Mouse (Mus musculus): Measurements from ENCODE around the gene Cisd1. TPM values are rescaled to one million over a fixed set of nuclear protein-coding genes. Genes with fewer than 3 reads are reported as not detected.

Gene Cisd1
- total and polyA plus RNA-seq, 2 experiments from 2014 or later, result 128 to 346 TPM

DNA sequence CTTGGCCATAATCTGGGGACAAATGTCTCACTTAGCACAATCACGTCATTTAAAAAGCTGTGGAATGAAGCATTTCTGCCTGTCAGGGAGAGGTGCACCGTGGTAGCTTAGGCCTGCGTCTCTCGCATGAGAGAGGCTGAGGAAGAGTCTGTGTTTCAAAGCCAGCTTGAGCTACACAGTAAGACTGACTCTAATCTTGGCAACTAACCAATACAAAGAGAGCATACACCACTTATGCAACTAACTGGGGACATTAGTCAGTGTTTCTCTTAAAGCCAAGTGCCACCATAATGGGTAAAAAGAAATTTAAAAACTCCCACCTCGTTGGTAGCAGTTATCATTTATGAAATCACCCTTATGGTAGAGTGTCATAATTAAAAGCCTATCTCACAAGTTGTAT is 15.9 kb downstream of the Cisd1 start:
- ATAC-seq (no peak), DNase-seq (no peak)
- H3K9me3 ChIP-seq (ENCODE audit: low read length), result no peaks in the 10 kb centered on the region
- TF ChIP-seq CTCF (IDR thresholded peaks at IDR 0.05; ENCODE audit: low read depth), result no peak
- no peak overlapping the region for H3K4me3 ChIP-seq (ENCODE audit: low read depth, low read length)
- H3K27ac ChIP-seq (ENCODE audit: low read depth, low read length), result no peak overlapping the region
- H3K27me3 ChIP-seq (ENCODE audit: insufficient read depth, low read length), result no peaks in the 10 kb centered on the region
- 86% methylated on average over 5 of the region's 5 CpGs for WGBS
- peaks cover 24% of the 10 kb centered on the region for H3K36me3 ChIP-seq (ENCODE audit: insufficient read depth)
- no peak overlapping the region for H3K4me2 ChIP-seq (ENCODE audit: low read depth)
- no peak overlapping the region for H3K9ac ChIP-seq
- H3K4me1 ChIP-seq (ENCODE audit: insufficient read depth), result no peaks in the 10 kb centered on the region

DNA sequence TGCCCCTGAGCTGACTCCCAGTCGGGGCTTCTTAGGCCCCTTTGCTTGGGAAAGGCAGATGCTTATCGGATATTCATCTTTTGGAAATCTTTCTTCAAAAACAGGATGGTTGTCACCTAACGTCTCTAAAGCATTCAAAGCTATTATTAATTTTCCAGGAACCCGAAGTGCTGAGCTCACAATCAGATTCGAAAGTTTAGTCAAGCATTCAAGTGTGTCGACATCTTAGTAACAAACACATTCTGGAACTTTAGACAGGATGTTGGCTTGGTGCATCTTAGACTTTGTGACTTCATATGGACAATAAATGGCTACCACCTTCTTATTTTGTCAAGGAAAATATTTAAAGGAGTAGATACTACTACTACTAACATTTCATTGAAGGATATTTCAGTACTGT is 16.4 kb downstream of the Cisd1 start:
- TF ChIP-seq CTCF (IDR thresholded peaks at IDR 0.05; ENCODE audit: low read depth), result no peak
- Histone ChIP-seq H3K9me3 (ENCODE audit: low read length) (no peaks in the 10 kb centered on the region), H3K27ac (ENCODE audit: low read depth, low read length) (no peak overlapping the region), H3K4me2 (ENCODE audit: low read depth) (no peak overlapping the region), H3K27me3 (ENCODE audit: insufficient read depth, low read length) (no peaks in the 10 kb centered on the region), H3K9ac (no peak overlapping the region), H3K4me3 (ENCODE audit: low read depth, low read length) (no peak overlapping the region), H3K4me1 (ENCODE audit: insufficient read depth) (no peaks in the 10 kb centered on the region), H3K36me3 (ENCODE audit: insufficient read depth) (peaks cover 19% of the 10 kb centered on the region)
- ATAC-seq (no peak), DNase-seq (no peak)
- WGBS, result 86% methylated on average over 6 of the region's 6 CpGs

DNA sequence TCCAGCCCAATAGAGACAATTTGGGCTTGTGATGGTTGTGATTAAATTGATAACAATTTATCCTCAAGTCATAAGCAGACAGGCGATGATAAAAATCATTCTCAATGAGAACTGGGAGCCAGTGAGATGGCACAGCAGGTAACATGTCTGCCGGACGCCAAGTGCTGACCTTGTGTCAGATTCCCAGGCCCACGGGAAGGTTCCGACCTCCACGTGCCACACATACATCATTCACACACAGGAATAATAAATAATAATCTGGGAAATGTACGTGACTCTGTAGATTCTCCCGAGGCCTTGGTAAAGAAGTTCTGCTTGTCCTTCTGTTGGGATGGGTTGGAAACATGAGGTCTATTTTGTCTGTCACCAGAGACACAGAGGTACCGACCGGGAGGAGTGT is 17.4 kb downstream of the Cisd1 start:
- no peak overlapping the region for H3K9ac ChIP-seq
- H3K27ac ChIP-seq (ENCODE audit: low read depth, low read length), result no peak overlapping the region
- H3K4me1 ChIP-seq (ENCODE audit: insufficient read depth), result no peaks in the 10 kb centered on the region
- no peak overlapping the region for H3K4me3 ChIP-seq (ENCODE audit: low read depth, low read length)
- 89% methylated on average over 10 of the region's 10 CpGs for WGBS
- no peak for ATAC-seq
- no peak for DNase-seq
- H3K36me3 ChIP-seq (ENCODE audit: insufficient read depth), result peaks cover 17% of the 10 kb centered on the region
- no peak overlapping the region for H3K4me2 ChIP-seq (ENCODE audit: low read depth)
- H3K27me3 ChIP-seq (ENCODE audit: insufficient read depth, low read length), result no peaks in the 10 kb centered on the region
- TF ChIP-seq CTCF (IDR thresholded peaks at IDR 0.05; ENCODE audit: low read depth), result no peak
- no peaks in the 10 kb centered on the region for H3K9me3 ChIP-seq (ENCODE audit: low read length)

DNA sequence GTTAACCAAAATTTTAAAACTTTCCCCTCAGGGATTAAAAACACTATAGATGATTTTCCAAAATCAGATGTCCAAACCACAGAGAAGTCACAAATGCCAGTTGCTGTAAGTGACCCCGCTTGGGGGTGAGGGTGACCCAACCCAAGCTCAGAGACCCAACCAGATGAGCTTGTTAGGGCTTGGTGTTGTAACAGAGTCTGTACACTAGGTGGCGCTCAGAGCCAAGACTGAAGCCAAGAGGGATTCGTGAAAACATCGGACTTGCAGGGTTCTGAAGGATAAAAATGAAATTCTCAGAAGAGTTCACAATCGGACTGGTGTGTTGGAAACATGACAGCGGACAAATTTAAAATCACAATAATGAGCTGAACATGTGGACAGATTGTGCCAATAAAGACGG is 18.0 kb downstream of the Cisd1 start:
- Histone ChIP-seq H3K27ac (ENCODE audit: low read depth, low read length) (no peak overlapping the region), H3K4me2 (ENCODE audit: low read depth) (no peak overlapping the region), H3K4me1 (ENCODE audit: insufficient read depth) (no peaks in the 10 kb centered on the region), H3K4me3 (ENCODE audit: low read depth, low read length) (no peak overlapping the region), H3K9ac (no peak overlapping the region), H3K9me3 (ENCODE audit: low read length) (no peaks in the 10 kb centered on the region), H3K27me3 (ENCODE audit: insufficient read depth, low read length) (no peaks in the 10 kb centered on the region), H3K36me3 (ENCODE audit: insufficient read depth) (peaks cover 17% of the 10 kb centered on the region)
- DNase-seq (peak; percentile 86), ATAC-seq (peak; percentile 69)
- 16% methylated on average over 7 of the region's 7 CpGs for WGBS
- peak; percentile 94 for TF ChIP-seq CTCF (IDR thresholded peaks at IDR 0.05; ENCODE audit: low read depth)

DNA sequence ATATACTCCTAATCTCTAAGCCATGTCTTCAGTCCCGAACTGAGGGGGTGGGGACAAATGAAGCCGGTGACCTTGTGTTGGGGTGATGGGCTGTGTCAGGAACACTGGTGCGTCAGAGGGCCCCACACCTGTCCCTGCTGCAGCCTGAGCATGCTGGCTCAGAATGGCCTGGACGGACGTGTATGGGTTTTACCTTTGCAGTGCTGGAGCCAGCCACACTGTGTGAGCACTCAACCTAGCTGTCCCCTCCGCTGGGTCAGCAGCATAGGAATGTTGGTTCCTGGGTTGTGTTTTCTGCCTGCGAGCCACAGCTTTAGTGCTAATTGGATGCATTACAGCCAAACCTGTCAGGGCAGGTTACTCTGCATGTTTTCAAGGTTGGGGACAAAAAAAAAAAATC is 18.6 kb downstream of the Cisd1 start:
- Histone ChIP-seq H3K9me3 (ENCODE audit: low read length) (no peaks in the 10 kb centered on the region), H3K4me2 (ENCODE audit: low read depth) (no peak overlapping the region), H3K4me1 (ENCODE audit: insufficient read depth) (no peaks in the 10 kb centered on the region), H3K4me3 (ENCODE audit: low read depth, low read length) (no peak overlapping the region), H3K27me3 (ENCODE audit: insufficient read depth, low read length) (no peaks in the 10 kb centered on the region), H3K36me3 (ENCODE audit: insufficient read depth) (peaks cover 17% of the 10 kb centered on the region), H3K27ac (ENCODE audit: low read depth, low read length) (no peak overlapping the region), H3K9ac (no peak overlapping the region)
- no peak for DNase-seq
- 82% methylated on average over 7 of the region's 7 CpGs for WGBS
- no peak for TF ChIP-seq CTCF (IDR thresholded peaks at IDR 0.05; ENCODE audit: low read depth)
- ATAC-seq, result no peak

DNA sequence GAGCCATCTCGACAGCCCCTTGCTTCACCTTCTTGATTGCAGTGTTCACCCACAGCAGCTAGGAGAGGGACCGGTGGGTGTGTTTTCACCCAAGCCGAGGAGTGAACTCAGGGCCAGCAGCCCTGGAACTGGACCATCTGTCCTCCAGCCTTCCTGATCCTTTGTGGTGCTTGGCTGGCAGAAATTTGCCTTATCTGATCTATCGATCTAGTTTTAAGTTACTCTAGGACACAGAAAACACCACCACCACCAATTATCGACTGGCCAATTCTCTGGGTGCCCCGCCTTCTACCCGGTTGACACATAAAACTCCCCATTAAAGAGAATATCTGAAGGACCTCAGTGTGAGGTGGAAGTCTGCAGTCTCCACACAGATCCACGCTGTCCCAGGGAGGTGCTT is 21.1 kb downstream of the Cisd1 start:
- H3K36me3 ChIP-seq (ENCODE audit: insufficient read depth), result no peaks in the 10 kb centered on the region
- ATAC-seq, result no peak
- no peaks in the 10 kb centered on the region for H3K27me3 ChIP-seq (ENCODE audit: insufficient read depth, low read length)
- TF ChIP-seq CTCF (IDR thresholded peaks at IDR 0.05; ENCODE audit: low read depth), result no peak
- no peak overlapping the region for H3K4me3 ChIP-seq (ENCODE audit: low read depth, low read length)
- H3K9me3 ChIP-seq (ENCODE audit: low read length), result no peaks in the 10 kb centered on the region
- no peaks in the 10 kb centered on the region for H3K4me1 ChIP-seq (ENCODE audit: insufficient read depth)
- H3K4me2 ChIP-seq (ENCODE audit: low read depth), result no peak overlapping the region
- H3K27ac ChIP-seq (ENCODE audit: low read depth, low read length), result no peak overlapping the region
- 87% methylated on average over 8 of the region's 8 CpGs for WGBS
- H3K9ac ChIP-seq, result no peak overlapping the region
- DNase-seq, result no peak

DNA sequence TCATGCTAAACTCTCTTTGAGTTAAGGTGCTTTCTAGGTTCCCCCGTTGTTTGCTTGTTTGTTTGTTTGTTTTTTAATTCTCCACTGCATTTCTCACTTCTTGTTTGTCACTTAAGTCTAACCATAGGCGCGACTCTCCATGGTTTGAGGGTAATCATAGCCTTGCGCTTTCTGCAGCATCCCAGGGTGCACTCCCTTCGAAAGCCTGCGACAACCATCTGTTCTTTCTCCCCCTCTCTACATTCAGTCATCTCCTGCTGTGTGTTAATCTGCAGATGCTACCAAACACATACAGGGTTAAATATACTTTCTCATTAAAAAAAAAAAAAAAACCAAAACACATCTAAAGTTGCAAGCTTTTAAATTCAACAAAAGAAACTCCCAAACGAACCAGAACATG is 28.3 kb downstream of the Cisd1 start:
- ATAC-seq, result no peak
- H3K4me1 ChIP-seq (ENCODE audit: insufficient read depth), result no peaks in the 10 kb centered on the region
- no peak overlapping the region for H3K4me2 ChIP-seq (ENCODE audit: low read depth)
- TF ChIP-seq CTCF (IDR thresholded peaks at IDR 0.05; ENCODE audit: low read depth), result no peak
- H3K27ac ChIP-seq (ENCODE audit: low read depth, low read length), result no peak overlapping the region
- H3K9ac ChIP-seq, result no peak overlapping the region
- H3K36me3 ChIP-seq (ENCODE audit: insufficient read depth), result no peaks in the 10 kb centered on the region
- WGBS, result 70% methylated on average over 7 of the region's 7 CpGs
- H3K9me3 ChIP-seq (ENCODE audit: low read length), result no peaks in the 10 kb centered on the region
- no peak for DNase-seq
- no peak overlapping the region for H3K4me3 ChIP-seq (ENCODE audit: low read depth, low read length)
- H3K27me3 ChIP-seq (ENCODE audit: insufficient read depth, low read length), result no peaks in the 10 kb centered on the region

DNA sequence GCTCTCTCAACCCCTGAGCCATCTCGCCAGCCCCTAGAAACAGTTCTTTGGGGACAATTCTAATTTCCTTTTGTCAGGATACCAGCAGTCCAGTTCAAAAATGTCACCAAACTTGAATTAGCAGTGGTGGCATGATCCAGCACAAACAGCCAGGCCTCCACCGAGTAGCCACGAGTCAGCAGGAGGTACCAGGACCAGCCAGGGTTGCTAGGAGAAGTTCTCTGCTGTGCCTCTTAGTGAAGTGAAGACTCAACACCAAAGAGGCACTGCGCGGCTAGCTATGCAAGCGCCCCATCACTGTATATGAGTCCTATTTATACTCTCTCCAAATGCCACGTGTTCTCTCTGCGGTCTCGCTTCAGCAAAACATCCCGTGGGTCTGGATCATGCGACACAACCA is 28.7 kb downstream of the Cisd1 start:
- Histone ChIP-seq H3K36me3 (ENCODE audit: insufficient read depth) (no peaks in the 10 kb centered on the region), H3K9ac (no peak overlapping the region), H3K4me1 (ENCODE audit: insufficient read depth) (no peaks in the 10 kb centered on the region), H3K4me2 (ENCODE audit: low read depth) (no peak overlapping the region), H3K27me3 (ENCODE audit: insufficient read depth, low read length) (no peaks in the 10 kb centered on the region), H3K4me3 (ENCODE audit: low read depth, low read length) (no peak overlapping the region), H3K9me3 (ENCODE audit: low read length) (no peaks in the 10 kb centered on the region), H3K27ac (ENCODE audit: low read depth, low read length) (no peak overlapping the region)
- ATAC-seq, result no peak
- WGBS, result 81% methylated on average over 11 of the region's 11 CpGs
- DNase-seq, result no peak
- TF ChIP-seq CTCF (IDR thresholded peaks at IDR 0.05; ENCODE audit: low read depth), result no peak

Data from forebrain, postnatal 0 days (tissue).